Mouse (Mus musculus) Patski (cell line): Measurements from ENCODE around the gene Txlnb. TPM values are rescaled to one million over a fixed set of nuclear protein-coding genes. Genes with fewer than 3 reads are reported as not detected.
"Not testable (repeated sequence)": the region's sequence is repeated elsewhere in the genome, so short reads cannot be mapped to it uniquely, and the experiment has no call there.

Experiments
- ATAC-seq: fragments of 100-300 bp; one replicate; pipeline ENCODE4 v1.8.0; 2021
- CTCF ChIA-PET: fragments of 350-600 bp; sonication (Branson Sonifier 250); formaldehyde crosslinking; loops from one replicate; lab custom pipeline; 2022; ENCODE audit warnings: inconsistent platforms; lab: Charles Lee
- POLR2A ChIA-PET: fragments of 350-600 bp; sonication (Branson Sonifier 250); formaldehyde crosslinking; loops from one replicate; lab custom pipeline; 2022; ENCODE audit warnings: antibody characterized with exemption, inconsistent platforms; lab: Charles Lee
- DNase-seq: peaks from one replicate; pipeline ENCODE4 v3.0.0-alpha.2; 2011; ENCODE audit warnings: low read depth, low spot score
- H3K27me3 ChIP-seq: fragments of 371-371 bp; one replicate; pipeline ENCODE4 v1.5.1; 2021
- CTCF ChIP-seq: fragments of 100-300 bp; IDR thresholded peaks from one replicate; pipeline ENCODE4 v1.5.1; 2021
- in situ Hi-C: fragments of 300-500 bp; cut with MboI; formaldehyde crosslinking; loops from 3 replicates; pipeline ENCODE4 v1.11.1; 2018; ENCODE audit warnings: low pct_unique_long_range_greater_than_20kb, mixed read lengths
- polyA plus RNA-seq: library from polyadenylated mRNA; unstranded; gene quantifications from one replicate; pipeline ENCODE4 v1.2.3, GENCODE M21; 2021

Txlnb gene
- polyA plus RNA-seq, 1 experiment from 2014 or later: 0.18 TPM

DNA sequence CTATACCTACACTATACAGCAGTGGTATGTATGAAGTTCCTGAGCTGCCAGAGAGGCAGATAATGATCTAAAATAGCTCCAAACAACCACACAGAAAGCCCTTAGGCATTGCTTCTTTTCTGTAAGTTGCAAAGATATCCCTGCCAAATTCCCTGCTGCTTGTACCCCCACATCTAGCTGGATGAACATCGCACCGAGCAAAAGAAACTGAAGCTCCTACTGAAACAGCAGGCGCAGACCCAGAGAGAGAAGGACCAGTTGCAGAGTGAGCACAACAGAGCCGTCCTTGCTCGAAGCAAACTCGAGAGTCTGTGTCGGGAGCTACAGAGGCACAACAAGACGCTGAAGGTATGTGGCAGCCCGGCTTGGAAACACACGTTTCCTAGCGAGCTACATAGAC lies 19.0 kb downstream of the Txlnb start:
- DNase-seq (no peak), ATAC-seq (no peak)
- TF ChIP-seq CTCF: no peak
- no peaks in the 10 kb centered on the region for H3K27me3 ChIP-seq
- POLR2A ChIA-PET: no interaction called here
- in situ Hi-C loops: no loop called here
- CTCF ChIA-PET: interaction anchor here (1.0 to 1.8 kb wide), 2 partner anchors 13 to 16 kb away, joined by 3 to 5 read pairs; no protein-coding TSS in a partner anchor

DNA sequence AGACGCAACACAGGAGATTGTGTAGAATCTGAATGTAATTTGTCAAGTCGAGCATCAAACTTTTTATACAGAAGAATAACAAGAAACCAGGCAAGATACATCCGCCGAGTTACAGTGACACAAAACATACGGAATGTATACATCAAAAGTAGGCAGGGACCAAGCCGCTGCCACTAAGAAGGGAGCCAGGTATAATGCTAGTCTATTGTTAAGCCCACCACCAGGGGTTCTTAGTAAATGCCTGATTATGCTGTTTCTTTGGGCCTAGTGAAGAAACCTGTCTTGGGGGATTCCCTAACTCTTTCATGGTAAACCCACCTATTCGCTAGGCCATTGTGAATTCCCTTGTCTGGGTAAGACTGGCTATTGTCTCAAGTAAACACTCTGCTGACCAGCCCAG lies 24.4 kb downstream of the Txlnb start:
- ChIA-PET CTCF (interaction anchor here (1.3 kb wide), 1 partner anchor 12 kb away, joined by 3 read pairs; no protein-coding TSS in a partner anchor), POLR2A (interaction anchor here (0.7 kb wide), 1 partner anchor 547 kb away, joined by 3 read pairs; no protein-coding TSS in a partner anchor)
- in situ Hi-C loops: not testable (repeated sequence)

GRCm38 (mm10) chr10:17827391-17827790 lies 31.4 kb downstream of the Txlnb start:
- no peak for TF ChIP-seq CTCF
- in situ Hi-C loops: no loop called here
- no peaks in the 10 kb centered on the region for H3K27me3 ChIP-seq
- ChIA-PET CTCF (interaction anchor here (1.1 kb wide), 1 partner anchor 12 kb away, joined by 3 read pairs; no protein-coding TSS in a partner anchor), POLR2A (no interaction called here)
- ATAC-seq (no peak), DNase-seq (no peak)

More for the DNA sequence above, 24.4 kb downstream of the Txlnb start:
- not testable (repeated sequence) for ATAC-seq, H3K27me3 ChIP-seq, DNase-seq

DNA sequence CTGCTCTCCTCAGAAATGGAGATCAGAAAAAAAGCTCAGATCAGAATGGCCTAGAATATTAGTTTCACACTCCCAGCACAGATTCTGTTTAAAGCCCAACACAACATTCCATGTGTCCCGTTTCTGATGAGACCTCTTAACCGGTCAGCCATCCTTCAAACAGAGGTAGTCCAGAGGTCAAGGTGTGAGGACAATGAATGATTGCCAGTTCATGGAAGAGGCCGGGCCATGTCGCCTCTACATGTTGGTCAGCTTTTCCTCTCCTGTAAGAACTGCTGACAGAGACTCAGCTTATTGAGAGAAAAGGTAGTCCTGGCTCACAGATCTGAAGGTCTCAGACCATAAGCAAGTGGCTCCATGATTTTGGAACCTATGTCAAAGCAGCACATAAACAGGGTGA lies 33.2 kb downstream of the Txlnb start:
- in situ Hi-C loops: no loop called here
- CTCF ChIA-PET: no interaction called here
- no peak for TF ChIP-seq CTCF
- POLR2A ChIA-PET: no interaction called here
- DNase-seq: no peak
- ATAC-seq: no peak
- no peaks in the 10 kb centered on the region for H3K27me3 ChIP-seq

DNA sequence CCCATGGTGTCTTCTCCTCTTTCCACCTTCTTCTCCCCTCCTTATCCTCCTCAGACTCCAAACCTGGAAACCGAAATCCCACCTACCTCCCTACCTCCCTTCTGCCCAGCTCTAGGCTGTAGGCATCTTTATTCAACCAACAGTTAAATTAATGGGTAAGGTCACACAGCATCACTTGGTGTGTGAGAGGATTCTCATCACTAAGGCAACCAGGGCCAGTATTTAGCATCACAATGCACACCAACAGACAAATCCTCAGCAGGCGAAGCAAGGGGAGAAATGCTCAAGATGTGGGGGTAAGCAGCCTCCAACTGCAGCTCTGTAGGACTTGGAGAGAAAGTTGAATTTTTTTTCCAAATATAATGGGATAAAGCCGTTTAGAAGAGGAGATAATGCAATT lies 35.0 kb downstream of the Txlnb start:
- ChIA-PET CTCF (interaction anchor here (1.2 kb wide), 1 partner anchor 10 kb away, joined by 4 read pairs; no protein-coding TSS in a partner anchor), POLR2A (no interaction called here)
- DNase-seq (no peak), ATAC-seq (no peak)
- in situ Hi-C loops: no loop called here
- no peaks in the 10 kb centered on the region for H3K27me3 ChIP-seq
- no peak for TF ChIP-seq CTCF

- POLR2A ChIA-PET: no interaction called here
- in situ Hi-C loops: no loop called here
- CTCF ChIA-PET: no interaction called here
These were observed 39.0 kb downstream of the Txlnb start for GRCm38 (mm10) chr10:17835031-17835430.

GRCm38 (mm10) chr10:17836275-17836674 lies 40.2 kb downstream of the Txlnb start:
- in situ Hi-C loops: no loop called here
- TF ChIP-seq CTCF: no peak
- ATAC-seq (no peak), DNase-seq (no peak)
- no peaks in the 10 kb centered on the region for H3K27me3 ChIP-seq
- ChIA-PET CTCF (no interaction called here), POLR2A (no interaction called here)

More at GRCm38 (mm10) chr10:17835031-17835430, 39.0 kb downstream of the Txlnb start:
- no peaks in the 10 kb centered on the region for H3K27me3 ChIP-seq
- ATAC-seq (no peak), DNase-seq (no peak)
- no peak for TF ChIP-seq CTCF

- in situ Hi-C loops: no loop called here
- ATAC-seq: no peak
- TF ChIP-seq CTCF: no peak
- ChIA-PET CTCF (no interaction called here), POLR2A (no interaction called here)
- no peaks in the 10 kb centered on the region for H3K27me3 ChIP-seq
- DNase-seq: no peak
These were observed 46.0 kb downstream of the Txlnb start for GRCm38 (mm10) chr10:17842030-17842429.

DNA sequence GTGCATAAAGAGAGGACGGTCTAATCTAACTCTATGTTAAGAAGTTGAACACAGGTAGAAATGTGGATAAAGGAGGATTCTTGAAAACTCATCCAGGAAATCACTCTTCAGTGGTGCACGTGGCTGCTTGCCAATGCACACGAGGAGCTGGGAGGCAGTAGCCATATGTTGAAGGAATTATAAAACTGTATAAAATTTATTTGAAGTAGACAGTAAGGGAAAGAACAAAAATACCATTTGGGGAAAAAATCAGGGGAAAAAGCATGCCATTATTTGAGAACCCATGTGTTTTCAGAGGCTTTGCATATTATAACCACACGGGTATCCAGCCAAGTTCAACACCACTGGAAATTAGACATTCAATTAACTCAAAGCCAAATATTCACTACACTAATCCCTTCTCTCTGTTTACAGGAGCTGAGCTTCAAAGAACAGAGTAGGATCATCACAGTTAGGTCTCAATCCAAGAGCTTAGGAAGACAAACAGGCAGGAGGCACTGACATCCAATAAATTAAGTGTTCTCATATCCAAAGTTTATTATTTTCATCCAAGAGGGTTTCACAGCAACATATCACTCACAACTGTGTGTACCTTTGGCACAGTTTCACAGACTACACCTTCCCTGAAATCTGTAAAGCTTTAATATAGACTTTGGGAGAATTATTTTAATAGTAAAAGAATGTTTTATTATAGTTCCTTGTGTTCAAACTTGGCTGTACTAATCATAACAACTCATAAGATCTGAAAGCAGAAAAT lies 48.9 kb downstream of the Txlnb start:
- ChIA-PET CTCF (no interaction called here), POLR2A (no interaction called here)
- TF ChIP-seq CTCF: no peak
- no peak for DNase-seq
- no peaks in the 10 kb centered on the region for H3K27me3 ChIP-seq
- no peak for ATAC-seq
- in situ Hi-C loops: no loop called here

DNA sequence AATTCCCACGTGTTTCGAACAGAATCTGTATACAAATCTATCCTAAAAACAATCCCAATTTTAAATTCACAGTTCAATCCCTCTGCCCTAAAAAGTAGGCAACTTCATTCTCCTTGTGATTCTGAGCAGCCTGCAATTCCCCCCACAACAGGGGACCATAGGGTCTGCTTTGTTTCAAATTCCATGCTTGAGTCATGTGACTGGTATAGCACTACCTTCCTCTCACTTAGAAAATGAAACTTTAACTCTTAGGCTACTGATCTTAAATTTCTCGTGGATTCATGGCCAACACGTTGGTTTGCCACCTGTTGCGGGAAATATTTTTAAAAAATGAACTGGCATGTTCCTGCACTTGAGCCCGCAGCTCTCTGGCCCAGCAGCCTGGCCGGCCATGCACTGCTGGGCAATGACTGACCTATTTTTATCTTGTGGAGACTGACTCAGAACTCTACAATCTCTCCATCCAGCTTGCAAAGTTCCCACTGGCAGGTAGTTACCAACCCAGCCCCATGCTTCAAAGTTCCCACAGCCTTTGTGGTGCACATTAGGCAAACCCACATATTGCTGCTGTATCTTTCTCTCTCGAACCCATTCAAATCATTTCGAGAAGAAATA lies 61.7 kb downstream of the Txlnb start:
- ATAC-seq (peak; percentile 98), DNase-seq (peak; percentile 55)
- ChIA-PET POLR2A (no interaction called here), CTCF (no interaction called here)
- H3K27me3 ChIP-seq: no peaks in the 10 kb centered on the region
- in situ Hi-C loops: no loop called here
- TF ChIP-seq CTCF: no peak
